Mouse (Mus musculus) midbrain, embryonic 16.5 days (tissue): Measurements from ENCODE around the gene Bhlha15. TPM values are rescaled to one million over a fixed set of nuclear protein-coding genes. Genes with fewer than 3 reads are reported as not detected.

Source experiments
- ATAC-seq: fragments of 200-750 bp; cut with Nextera tagmentation; 2 replicates; pipeline ENCODE4 v1.8.0; 2017; ENCODE audit warnings: moderate TSS enrichment
- H3K27ac ChIP-seq: fragments of 300-500 bp; sonication (generic); 2 replicates; pipeline ENCODE4 v1.5.1; 2014; ENCODE audit warnings: mild to moderate bottlenecking, low read length, mixed read lengths
- H3K27me3 ChIP-seq: fragments of 300-500 bp; sonication (generic); 2 replicates; pipeline ENCODE4 v1.6.1; 2014; ENCODE audit warnings: low read depth, low read length, mixed read lengths; ENCODE audit not compliant: control insufficient read depth, insufficient read depth
- H3K36me3 ChIP-seq: fragments of 300-500 bp; sonication (generic); 2 replicates; pipeline ENCODE4 v1.6.1; 2014; ENCODE audit warnings: mild to moderate bottlenecking, low read length, moderate library complexity, mixed read lengths; ENCODE audit not compliant: control insufficient read depth, insufficient read depth
- H3K4me1 ChIP-seq: fragments of 300-500 bp; sonication (generic); 2 replicates; pipeline ENCODE4 v1.6.1; 2014; ENCODE audit warnings: mild to moderate bottlenecking, low read length, mixed read lengths; ENCODE audit not compliant: control insufficient read depth, insufficient read depth
- H3K4me2 ChIP-seq: fragments of 300-500 bp; sonication (generic); 2 replicates; pipeline ENCODE4 v1.6.1; 2014; ENCODE audit warnings: mild to moderate bottlenecking, low read length, mixed read lengths
- H3K4me3 ChIP-seq: fragments of 300-500 bp; sonication (generic); 2 replicates; pipeline ENCODE4 v1.5.1; 2014; ENCODE audit warnings: low read depth, mild to moderate bottlenecking, low read length, moderate library complexity, mixed read lengths
- H3K9ac ChIP-seq: fragments of 300-500 bp; sonication (generic); 2 replicates; pipeline ENCODE4 v1.6.1; 2014; ENCODE audit warnings: low read depth, low read length, mixed read lengths
- H3K9me3 ChIP-seq: fragments of 300-500 bp; sonication (generic); replicated peaks from 2 replicates; pipeline ENCODE4 v1.6.1; 2014; ENCODE audit warnings: mild to moderate bottlenecking, low read length, mixed read lengths; ENCODE audit not compliant: control insufficient read depth, poor library complexity, severe bottlenecking
- WGBS: fragments of 180-500 bp; shearing (Covaris S2); extraction: QIAGEN DNeasy Blood & Tissue Kit; methylation state at CpG from one replicate; pipeline ENCODE4 v1.1.7; 2014; 5-methylcytosine and 5-hydroxymethylcytosine counted together
- polyA plus RNA-seq: library from polyadenylated mRNA; unstranded; fragments of >200 nt; fragmentation: Nextera tagmentation; extraction: Ambion mirVana; gene quantifications from 2 replicates; pipeline ENCODE4 v1.2.1, GENCODE M21; 2015

Bhlha15 gene
- polyA plus RNA-seq, 1 experiment from 2014 or later = not detected

GRCm38 (mm10) chr5:144183647-144184335 is 6.3 kb upstream of the Bhlha15 start:
- H3K27ac ChIP-seq = no peak overlapping the region
- no peaks in the 10 kb centered on the region for H3K27me3 ChIP-seq
- H3K4me1 ChIP-seq = no peaks in the 10 kb centered on the region
- no peak overlapping the region for H3K4me3 ChIP-seq
- H3K9ac ChIP-seq = no peak overlapping the region
- peaks cover 13% of the 10 kb centered on the region for H3K36me3 ChIP-seq
- no peak overlapping the region for H3K4me2 ChIP-seq
- no peaks in the 10 kb centered on the region for H3K9me3 ChIP-seq
- WGBS = 83% methylated on average over 7 of the region's 7 CpGs
- no peak for ATAC-seq

- no peaks in the 10 kb centered on the region for H3K27me3 ChIP-seq
- H3K9me3 ChIP-seq = no peaks in the 10 kb centered on the region
- H3K27ac ChIP-seq = no peak overlapping the region
- WGBS = 92% methylated on average over 21 of the region's 21 CpGs
- no peak for ATAC-seq
- H3K36me3 ChIP-seq = peaks cover 13% of the 10 kb centered on the region
- H3K9ac ChIP-seq = no peak overlapping the region
- H3K4me1 ChIP-seq = no peaks in the 10 kb centered on the region
- H3K4me3 ChIP-seq = no peak overlapping the region
- no peak overlapping the region for H3K4me2 ChIP-seq
Measured at GRCm38 (mm10) chr5:144184350-144185045, 5.6 kb upstream of the Bhlha15 start.

GRCm38 (mm10) chr5:144188422-144188821 is 1.7 kb upstream of the Bhlha15 start:
- H3K27ac ChIP-seq = no peak overlapping the region
- WGBS = 82% methylated on average over 6 of the region's 6 CpGs
- peaks cover 8% of the 10 kb centered on the region for H3K4me1 ChIP-seq
- no peak overlapping the region for H3K4me2 ChIP-seq
- peaks cover 13% of the 10 kb centered on the region for H3K36me3 ChIP-seq
- no peak overlapping the region for H3K4me3 ChIP-seq
- H3K9me3 ChIP-seq = no peaks in the 10 kb centered on the region
- no peaks in the 10 kb centered on the region for H3K27me3 ChIP-seq
- H3K9ac ChIP-seq = no peak overlapping the region
- ATAC-seq = no peak

- no peak overlapping the region for H3K4me2 ChIP-seq
- H3K27me3 ChIP-seq = no peaks in the 10 kb centered on the region
- peaks cover 8% of the 10 kb centered on the region for H3K4me1 ChIP-seq
- no peak overlapping the region for H3K27ac ChIP-seq
- no peak for ATAC-seq
- H3K4me3 ChIP-seq = no peak overlapping the region
- H3K9ac ChIP-seq = no peak overlapping the region
- no peaks in the 10 kb centered on the region for H3K9me3 ChIP-seq
- WGBS = 75% methylated on average over 7 of the region's 7 CpGs
- H3K36me3 ChIP-seq = peaks cover 13% of the 10 kb centered on the region
Measured at GRCm38 (mm10) chr5:144189327-144189726, 759 bp upstream of the Bhlha15 start.

GRCm38 (mm10) chr5:144191026-144191425 is 940 bp downstream of the Bhlha15 start:
- H3K4me3 ChIP-seq = no peak overlapping the region
- H3K27me3 ChIP-seq = no peaks in the 10 kb centered on the region
- H3K9ac ChIP-seq = no peak overlapping the region
- no peak overlapping the region for H3K4me2 ChIP-seq
- ATAC-seq = no peak
- peaks cover under 1% of the 10 kb centered on the region; the same call in 1 of the 2 replicates for H3K36me3 ChIP-seq
- H3K27ac ChIP-seq = no peak overlapping the region
- WGBS = 51% methylated on average over 23 of the region's 23 CpGs
- no peaks in the 10 kb centered on the region for H3K9me3 ChIP-seq
- peaks cover 8% of the 10 kb centered on the region for H3K4me1 ChIP-seq

- Histone ChIP-seq H3K4me1 (peaks cover 8% of the 10 kb centered on the region), H3K9ac (no peak overlapping the region), H3K27me3 (no peaks in the 10 kb centered on the region), H3K27ac (no peak overlapping the region), H3K4me3 (no peak overlapping the region), H3K4me2 (no peak overlapping the region), H3K36me3 (no peaks in the 10 kb centered on the region), H3K9me3 (no peaks in the 10 kb centered on the region)
- 88% methylated on average over 6 of the region's 6 CpGs for WGBS
- ATAC-seq = no peak
Measured at GRCm38 (mm10) chr5:144192673-144193072, 2.6 kb downstream of the Bhlha15 start.

- Histone ChIP-seq H3K27ac (no peak overlapping the region), H3K4me2 (no peak overlapping the region), H3K9ac (no peak overlapping the region), H3K4me3 (no peak overlapping the region), H3K36me3 (no peaks in the 10 kb centered on the region), H3K4me1 (peaks cover 8% of the 10 kb centered on the region), H3K9me3 (no peaks in the 10 kb centered on the region), H3K27me3 (no peaks in the 10 kb centered on the region)
- no peak for ATAC-seq
- WGBS = 79% methylated on average over 7 of the region's 7 CpGs
Measured at GRCm38 (mm10) chr5:144194416-144194815, 4.3 kb downstream of the Bhlha15 start.

GRCm38 (mm10) chr5:144195567-144195966 is 5.5 kb downstream of the Bhlha15 start:
- no peak overlapping the region for H3K27ac ChIP-seq
- no peak for ATAC-seq
- no peak overlapping the region for H3K4me2 ChIP-seq
- no peaks in the 10 kb centered on the region for H3K4me1 ChIP-seq
- H3K27me3 ChIP-seq = no peaks in the 10 kb centered on the region
- no peak overlapping the region for H3K4me3 ChIP-seq
- no peak overlapping the region for H3K9ac ChIP-seq
- H3K9me3 ChIP-seq = no peaks in the 10 kb centered on the region
- 91% methylated on average over 8 of the region's 8 CpGs for WGBS
- no peaks in the 10 kb centered on the region for H3K36me3 ChIP-seq

GRCm38 (mm10) chr5:144200616-144201015 is 10.5 kb downstream of the Bhlha15 start:
- H3K4me1 ChIP-seq = no peaks in the 10 kb centered on the region
- no peak overlapping the region for H3K4me3 ChIP-seq
- H3K27ac ChIP-seq = no peak overlapping the region
- no peak for ATAC-seq
- H3K4me2 ChIP-seq = no peak overlapping the region
- H3K9ac ChIP-seq = no peak overlapping the region
- peaks cover 23% of the 10 kb centered on the region for H3K36me3 ChIP-seq
- no peaks in the 10 kb centered on the region for H3K27me3 ChIP-seq
- WGBS = 79% methylated on average over 11 of the region's 11 CpGs
- peaks cover 4% of the 10 kb centered on the region; the same call in 1 of the 2 replicates for H3K9me3 ChIP-seq
